Mouse (Mus musculus): ENCODE measurements at regions not wholly inside any gene's neighbourhood (a gene's known extent, or its start where the extent isn't known, plus 50 kb on each side); places are given as distances from the start of the nearest gene placed in this dataset.

- Histone ChIP-seq H3K4me1 (ENCODE audit: control insufficient read depth, insufficient read depth, low read length) (no peaks in the 10 kb centered on the region), H3K36me3 (ENCODE audit: control insufficient read depth, insufficient read depth, low read length) (no peaks in the 10 kb centered on the region), H3K4me2 (ENCODE audit: low read length) (no peak overlapping the region), H3K27ac (ENCODE audit: low read length) (no peak overlapping the region), H3K9me3 (replicated peaks; ENCODE audit: control insufficient read depth, low read length, poor library complexity, severe bottlenecking) (no peaks in the 10 kb centered on the region), H3K9ac (ENCODE audit: low read depth, low read length) (no peak overlapping the region), H3K27me3 (ENCODE audit: control insufficient read depth, insufficient read depth, low read depth, low read length) (no peaks in the 10 kb centered on the region), H3K4me3 (ENCODE audit: low read depth, low read length) (no peak overlapping the region)
- WGBS: 75% methylated on average over 1 of the region's 1 CpGs
- ATAC-seq: no peak
These were observed 70.0 kb upstream of the B3gat1 start for GRCm38 (mm10) chr9:26663544-26663943.

- no peak overlapping the region for H3K4me3 ChIP-seq (ENCODE audit: low read depth, low read length)
- WGBS: 73% methylated on average over 3 of the region's 3 CpGs
- H3K9ac ChIP-seq (ENCODE audit: low read depth, low read length): no peak overlapping the region
- ATAC-seq: no peak
- no peaks in the 10 kb centered on the region for H3K4me1 ChIP-seq (ENCODE audit: control insufficient read depth, insufficient read depth, low read length)
- H3K4me2 ChIP-seq (ENCODE audit: low read length): no peak overlapping the region
- H3K9me3 ChIP-seq (replicated peaks; ENCODE audit: control insufficient read depth, low read length, poor library complexity, severe bottlenecking): no peaks in the 10 kb centered on the region
- no peaks in the 10 kb centered on the region for H3K36me3 ChIP-seq (ENCODE audit: control insufficient read depth, insufficient read depth, low read length)
- H3K27ac ChIP-seq (ENCODE audit: low read length): no peak overlapping the region
- H3K27me3 ChIP-seq (ENCODE audit: control insufficient read depth, insufficient read depth, low read depth, low read length): no peaks in the 10 kb centered on the region
These were observed 65.7 kb upstream of the B3gat1 start for GRCm38 (mm10) chr9:26667835-26668234.

GRCm38 (mm10) chr9:26674059-26674757, 59.3 kb upstream of the B3gat1 start:
- no peak overlapping the region for H3K9ac ChIP-seq (ENCODE audit: low read depth, low read length)

GRCm38 (mm10) chr9:26678288-26678687, 55.2 kb upstream of the B3gat1 start:
- H3K4me1 ChIP-seq (ENCODE audit: control insufficient read depth, insufficient read depth, low read length): no peaks in the 10 kb centered on the region
- no peak overlapping the region for H3K4me2 ChIP-seq (ENCODE audit: low read length)
- ATAC-seq: no peak
- no peak overlapping the region for H3K9ac ChIP-seq (ENCODE audit: low read depth, low read length)
- H3K4me3 ChIP-seq (ENCODE audit: low read depth, low read length): no peak overlapping the region
- H3K27me3 ChIP-seq (ENCODE audit: control insufficient read depth, insufficient read depth, low read depth, low read length): no peaks in the 10 kb centered on the region
- no peaks in the 10 kb centered on the region for H3K36me3 ChIP-seq (ENCODE audit: control insufficient read depth, insufficient read depth, low read length)
- no peak overlapping the region for H3K27ac ChIP-seq (ENCODE audit: low read length)
- 10% methylated on average over 6 of the region's 6 CpGs for WGBS
- no peaks in the 10 kb centered on the region for H3K9me3 ChIP-seq (replicated peaks; ENCODE audit: control insufficient read depth, low read length, poor library complexity, severe bottlenecking)

More at GRCm38 (mm10) chr9:26674059-26674757, 59.3 kb upstream of the B3gat1 start:
- 95% methylated on average over 2 of the region's 2 CpGs for WGBS
- no peaks in the 10 kb centered on the region for H3K9me3 ChIP-seq (replicated peaks; ENCODE audit: control insufficient read depth, low read length, poor library complexity, severe bottlenecking)
- no peak overlapping the region for H3K27ac ChIP-seq (ENCODE audit: low read length)
- no peaks in the 10 kb centered on the region for H3K27me3 ChIP-seq (ENCODE audit: control insufficient read depth, insufficient read depth, low read depth, low read length)
- H3K36me3 ChIP-seq (ENCODE audit: control insufficient read depth, insufficient read depth, low read length): no peaks in the 10 kb centered on the region
- ATAC-seq: no peak
- no peak overlapping the region for H3K4me3 ChIP-seq (ENCODE audit: low read depth, low read length)
- H3K4me1 ChIP-seq (ENCODE audit: control insufficient read depth, insufficient read depth, low read length): no peaks in the 10 kb centered on the region
- no peak overlapping the region for H3K4me2 ChIP-seq (ENCODE audit: low read length)

GRCm38 (mm10) chr9:26681516-26681915, 52.0 kb upstream of the B3gat1 start:
- 70% methylated on average over 1 of the region's 1 CpGs for WGBS
- Histone ChIP-seq H3K36me3 (ENCODE audit: control insufficient read depth, insufficient read depth, low read length) (no peaks in the 10 kb centered on the region), H3K4me2 (ENCODE audit: low read length) (no peak overlapping the region), H3K27me3 (ENCODE audit: control insufficient read depth, insufficient read depth, low read depth, low read length) (no peaks in the 10 kb centered on the region), H3K4me1 (ENCODE audit: control insufficient read depth, insufficient read depth, low read length) (no peaks in the 10 kb centered on the region), H3K9me3 (replicated peaks; ENCODE audit: control insufficient read depth, low read length, poor library complexity, severe bottlenecking) (no peaks in the 10 kb centered on the region), H3K4me3 (ENCODE audit: low read depth, low read length) (no peak overlapping the region), H3K9ac (ENCODE audit: low read depth, low read length) (no peak overlapping the region), H3K27ac (ENCODE audit: low read length) (no peak overlapping the region)
- no peak for ATAC-seq

All from midbrain, embryonic 16.5 days (tissue).